Mouse (Mus musculus) adipocyte (in vitro differentiated cells): ENCODE data around the gene Elmod3.

Experiments
- DNase-seq: peaks from one replicate; pipeline ENCODE4 v3.0.0-alpha.2; 2016; ENCODE audit warnings: low spot score

Elmod3 gene

GRCm38 (mm10) chr6:72610261-72610660 is 12.0 kb upstream of the Elmod3 start:
- DNase-seq, result peak; percentile 38

- peak; percentile 51 for DNase-seq
Observed at GRCm38 (mm10) chr6:72608662-72609184, 10.5 kb upstream of the Elmod3 start.

- DNase-seq, result peak; percentile 85
Observed at GRCm38 (mm10) chr6:72607676-72608075, 9.5 kb upstream of the Elmod3 start.

- peak; percentile 26 for DNase-seq
Observed at GRCm38 (mm10) chr6:72607060-72607459, 8.8 kb upstream of the Elmod3 start.

- DNase-seq, result no peak
Observed at GRCm38 (mm10) chr6:72604066-72604465, 5.9 kb upstream of the Elmod3 start.

GRCm38 (mm10) chr6:72601732-72602131 is 3.5 kb upstream of the Elmod3 start:
- peak; percentile 93 for DNase-seq

GRCm38 (mm10) chr6:72600771-72601170 is 2.6 kb upstream of the Elmod3 start:
- DNase-seq, result no peak

GRCm38 (mm10) chr6:72600216-72600615 is 2.0 kb upstream of the Elmod3 start:
- peak; percentile 63 for DNase-seq

- DNase-seq, result peak; percentile 88
Observed at GRCm38 (mm10) chr6:72598791-72599557, 761 bp upstream of the Elmod3 start.

GRCm38 (mm10) chr6:72597083-72597874 is 934 bp downstream of the Elmod3 start:
- DNase-seq, result peak; percentile 59

- DNase-seq, result no peak
Observed at GRCm38 (mm10) chr6:72593914-72594313, 4.3 kb downstream of the Elmod3 start.

- peak; percentile 52 for DNase-seq
Observed at GRCm38 (mm10) chr6:72593011-72593803, 5.0 kb downstream of the Elmod3 start.

GRCm38 (mm10) chr6:72590111-72590510 is 8.1 kb downstream of the Elmod3 start:
- DNase-seq, result no peak

GRCm38 (mm10) chr6:72588307-72588706 is 9.9 kb downstream of the Elmod3 start:
- no peak for DNase-seq

- no peak for DNase-seq
Observed at GRCm38 (mm10) chr6:72586701-72587100, 11.5 kb downstream of the Elmod3 start.

GRCm38 (mm10) chr6:72584154-72584553 is 14.1 kb downstream of the Elmod3 start:
- DNase-seq, result no peak

GRCm38 (mm10) chr6:72583211-72583839 is 14.9 kb downstream of the Elmod3 start:
- DNase-seq, result peak; percentile 91

GRCm38 (mm10) chr6:72581625-72582382 is 16.4 kb downstream of the Elmod3 start:
- peak; percentile 97 for DNase-seq

GRCm38 (mm10) chr6:72576041-72576440 is 22.2 kb downstream of the Elmod3 start:
- DNase-seq, result no peak

- DNase-seq, result peak; percentile 59
Observed at GRCm38 (mm10) chr6:72571826-72572225, 26.4 kb downstream of the Elmod3 start.
